Mouse (Mus musculus) stomach, embryonic 14.5 days (tissue): ENCODE results near the gene Robo4. TPM values are rescaled to one million over a fixed set of nuclear protein-coding genes. Genes with fewer than 3 reads are reported as not detected.
A peak's percentile ranks its signal among the peaks of the same experiment; 100 is the strongest.

Experiments
- ATAC-seq: fragments of 200-750 bp; cut with Nextera tagmentation; 2 replicates; pipeline ENCODE4 v1.8.0; 2017; ENCODE audit warnings: low read depth, moderate TSS enrichment; ENCODE audit not compliant: insufficient number of reproducible peaks, insufficient read depth, low FRiP score
- H3K27ac ChIP-seq: fragments of 300-500 bp; sonication (generic); 2 replicates; pipeline ENCODE4 v1.5.1; 2014; ENCODE audit warnings: mild to moderate bottlenecking, low read length, moderate library complexity, mixed read lengths
- H3K27me3 ChIP-seq: fragments of 300-500 bp; sonication (generic); 2 replicates; pipeline ENCODE4 v1.6.1; 2014; ENCODE audit warnings: low read length, control low read depth, mixed read lengths; ENCODE audit not compliant: control insufficient read depth, insufficient read depth
- H3K36me3 ChIP-seq: fragments of 300-500 bp; sonication (generic); 2 replicates; pipeline ENCODE4 v1.6.1; 2014; ENCODE audit warnings: mild to moderate bottlenecking, control low read depth, low read length, moderate library complexity, mixed read lengths; ENCODE audit not compliant: control insufficient read depth, insufficient read depth
- H3K4me1 ChIP-seq: fragments of 300-500 bp; sonication (generic); 2 replicates; pipeline ENCODE4 v1.6.1; 2014; ENCODE audit warnings: low read length, control low read depth, mixed read lengths; ENCODE audit not compliant: control insufficient read depth, insufficient read depth
- H3K4me2 ChIP-seq: fragments of 300-500 bp; sonication (generic); replicated peaks from 2 replicates; pipeline ENCODE4 v1.6.1; 2014; ENCODE audit warnings: low read depth, low read length, control low read depth
- H3K4me3 ChIP-seq: fragments of 300-500 bp; sonication (generic); 2 replicates; pipeline ENCODE4 v1.5.1; 2014; ENCODE audit warnings: low read depth, low read length, control low read depth
- H3K9ac ChIP-seq: fragments of 300-500 bp; sonication (generic); replicated peaks from 2 replicates; pipeline ENCODE4 v1.6.1; 2014; ENCODE audit warnings: low read depth, mild to moderate bottlenecking, control low read depth, low read length, moderate library complexity, mixed read lengths
- H3K9me3 ChIP-seq: fragments of 300-500 bp; sonication (generic); 2 replicates; pipeline ENCODE4 v1.6.1; 2016; ENCODE audit warnings: low read depth, low read length, control low read depth; ENCODE audit not compliant: control insufficient read depth
- WGBS: fragments of 180-500 bp; shearing (Covaris S2); extraction: QIAGEN DNeasy Blood & Tissue Kit; methylation state at CpG from one replicate; pipeline ENCODE4 v1.1.7; 2014; 5-methylcytosine and 5-hydroxymethylcytosine counted together
- polyA plus RNA-seq: library from polyadenylated mRNA; unstranded; fragments of >200 nt; fragmentation: Nextera tagmentation; extraction: Ambion mirVana; gene quantifications from 2 replicates; pipeline ENCODE4 v1.2.1, GENCODE M21; 2014

Robo4 gene
- polyA plus RNA-seq, 1 experiment from 2014 or later = 8.9 TPM

DNA sequence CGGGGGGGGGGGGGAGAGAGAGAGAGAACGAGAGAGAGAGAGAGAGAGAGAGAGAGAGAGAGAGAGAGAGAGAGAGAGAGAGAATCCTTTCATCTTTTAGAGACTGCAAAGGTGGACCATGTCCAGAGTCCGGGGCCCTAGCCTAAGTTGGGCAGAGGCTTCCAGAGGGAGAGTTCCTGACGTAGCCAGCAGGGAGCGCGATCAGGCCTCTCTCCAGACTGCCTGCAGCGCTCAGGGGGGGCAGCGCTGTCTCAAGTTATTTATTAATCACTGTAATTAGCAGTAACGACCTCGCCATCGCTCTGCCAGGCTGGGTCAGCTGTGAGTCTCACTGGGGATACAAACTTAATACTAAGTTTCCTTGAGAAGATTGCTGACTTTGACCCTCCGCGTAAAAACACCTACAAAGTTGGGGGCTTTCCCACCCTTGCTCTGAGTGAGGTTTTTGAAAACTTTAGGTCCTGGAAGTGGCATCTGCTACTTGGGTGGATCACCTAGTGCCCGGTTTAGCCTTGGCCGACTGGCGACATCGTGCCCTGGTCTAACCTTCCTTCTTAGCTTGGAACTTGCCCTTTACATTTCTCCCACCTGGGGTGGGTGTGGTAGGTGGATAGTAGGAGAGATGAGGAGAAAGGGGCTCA lies 30.4 kb downstream of the Robo4 start:
- Histone ChIP-seq H3K36me3 (no peaks in the 10 kb centered on the region), H3K27ac (no peak overlapping the region), H3K9me3 (no peaks in the 10 kb centered on the region), H3K4me1 (peaks cover 8% of the 10 kb centered on the region; the same call in 1 of the 2 replicates), H3K9ac (no peak overlapping the region), H3K4me2 (peak overlapping the region; percentile 35; the same call in 1 of the 2 replicates), H3K27me3 (peaks cover 65% of the 10 kb centered on the region), H3K4me3 (no peak overlapping the region)
- 2% methylated on average over 15 of the region's 17 CpGs for WGBS
- ATAC-seq = no peak

DNA sequence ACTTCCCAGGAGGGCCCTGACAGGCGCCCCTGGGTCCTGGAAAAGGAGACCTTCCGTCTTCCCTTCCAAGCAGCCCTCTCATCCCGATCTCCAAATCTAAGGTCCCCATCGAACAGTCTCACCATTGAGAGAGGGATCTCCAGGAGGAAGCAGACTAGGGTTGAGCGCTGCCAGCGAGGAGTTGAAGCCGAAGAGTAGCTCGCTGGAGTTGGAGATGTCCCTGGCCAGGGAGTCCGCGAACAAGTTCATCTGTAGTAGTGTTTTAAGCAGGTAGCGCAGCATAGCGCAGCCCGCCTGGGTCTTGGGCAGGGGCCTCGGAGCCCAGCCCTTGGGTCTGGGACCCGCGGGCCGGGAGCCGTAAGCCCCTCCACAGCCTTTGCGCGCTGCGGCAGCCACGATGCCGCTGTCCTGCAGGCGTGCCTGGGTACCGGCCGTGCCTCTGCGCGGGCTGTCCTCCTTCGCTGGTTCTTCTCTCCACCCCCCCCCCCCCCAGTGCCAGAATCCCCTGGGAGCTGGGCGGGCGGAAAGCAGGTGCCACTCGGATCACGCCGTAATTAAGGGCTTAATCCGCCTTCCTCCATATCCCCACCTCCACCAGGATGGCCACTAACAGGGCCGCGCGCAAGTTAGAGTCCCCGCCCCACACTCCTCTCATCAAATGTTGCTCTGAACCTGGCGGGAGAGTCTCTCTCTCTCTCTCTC lies 31.2 kb downstream of the Robo4 start, which contains the start of gene Robo3:
TSS of gene Robo3 (minus strand) at position 527 of the 702 bp plus-strand sequence.
- no peak; the same call in 1 of the 2 replicates for ATAC-seq
- Histone ChIP-seq H3K9me3 (no peaks in the 10 kb centered on the region), H3K4me3 (peak within 1 kb of the TSS; percentile 17; the same call in 1 of the 2 replicates), H3K9ac (no peak within 1 kb of the TSS), H3K27me3 (peaks cover 62% of the 10 kb centered on the region), H3K4me2 (peak within 1 kb of the TSS; percentile 35), H3K27ac (no peak within 1 kb of the TSS), H3K36me3 (no peaks in the 10 kb centered on the region), H3K4me1 (peaks cover 8% of the 10 kb centered on the region; the same call in 1 of the 2 replicates)
- 1% methylated on average over 38 of the region's 40 CpGs for WGBS

- H3K9ac ChIP-seq = no peak overlapping the region
- peaks cover 8% of the 10 kb centered on the region; the same call in 1 of the 2 replicates for H3K4me1 ChIP-seq
- 1% methylated on average over 18 of the region's 18 CpGs for WGBS
- no peaks in the 10 kb centered on the region for H3K36me3 ChIP-seq
- peaks cover 57% of the 10 kb centered on the region for H3K27me3 ChIP-seq
- no peak overlapping the region for H3K4me2 ChIP-seq
- no peak for ATAC-seq
- H3K4me3 ChIP-seq = no peak overlapping the region
- no peak overlapping the region for H3K27ac ChIP-seq
- H3K9me3 ChIP-seq = no peaks in the 10 kb centered on the region
Measured at GRCm38 (mm10) chr9:37433823-37434560, 32.3 kb downstream of the Robo4 start.

GRCm38 (mm10) chr9:37434932-37435331 lies 33.2 kb downstream of the Robo4 start:
- H3K27ac ChIP-seq = no peak overlapping the region
- no peak overlapping the region for H3K4me3 ChIP-seq
- peaks cover 8% of the 10 kb centered on the region; the same call in 1 of the 2 replicates for H3K4me1 ChIP-seq
- no peaks in the 10 kb centered on the region for H3K36me3 ChIP-seq
- no peak for ATAC-seq
- no peak overlapping the region for H3K9ac ChIP-seq
- peaks cover 48% of the 10 kb centered on the region for H3K27me3 ChIP-seq
- H3K4me2 ChIP-seq = no peak overlapping the region
- WGBS = 1% methylated on average over 14 of the region's 14 CpGs
- H3K9me3 ChIP-seq = no peaks in the 10 kb centered on the region

DNA sequence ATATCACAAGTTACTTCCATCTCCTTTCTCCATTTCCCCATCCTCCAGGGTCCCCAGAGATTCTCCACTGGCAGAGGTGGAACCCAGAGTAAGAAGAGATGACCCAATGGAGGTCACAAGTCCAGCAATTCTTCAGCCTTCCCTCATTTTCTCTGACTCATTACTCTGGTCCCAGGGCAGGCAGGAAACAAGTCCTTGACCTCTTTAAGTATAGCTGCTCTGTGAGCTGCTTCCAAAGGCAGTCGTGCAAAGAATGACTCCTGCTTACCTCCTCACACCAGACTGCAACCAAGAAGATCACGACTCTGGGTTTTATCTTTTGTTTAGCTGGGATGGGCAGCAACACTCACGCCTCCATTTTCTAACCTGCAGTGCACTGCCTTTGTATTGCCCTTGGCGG lies 33.9 kb downstream of the Robo4 start:
- H3K27ac ChIP-seq = no peak overlapping the region
- no peak overlapping the region for H3K9ac ChIP-seq
- 5% methylated on average over 4 of the region's 4 CpGs for WGBS
- H3K36me3 ChIP-seq = no peaks in the 10 kb centered on the region
- peaks cover 8% of the 10 kb centered on the region; the same call in 1 of the 2 replicates for H3K4me1 ChIP-seq
- no peaks in the 10 kb centered on the region for H3K9me3 ChIP-seq
- no peak overlapping the region for H3K4me3 ChIP-seq
- peaks cover 43% of the 10 kb centered on the region for H3K27me3 ChIP-seq
- ATAC-seq = no peak
- no peak overlapping the region for H3K4me2 ChIP-seq

DNA sequence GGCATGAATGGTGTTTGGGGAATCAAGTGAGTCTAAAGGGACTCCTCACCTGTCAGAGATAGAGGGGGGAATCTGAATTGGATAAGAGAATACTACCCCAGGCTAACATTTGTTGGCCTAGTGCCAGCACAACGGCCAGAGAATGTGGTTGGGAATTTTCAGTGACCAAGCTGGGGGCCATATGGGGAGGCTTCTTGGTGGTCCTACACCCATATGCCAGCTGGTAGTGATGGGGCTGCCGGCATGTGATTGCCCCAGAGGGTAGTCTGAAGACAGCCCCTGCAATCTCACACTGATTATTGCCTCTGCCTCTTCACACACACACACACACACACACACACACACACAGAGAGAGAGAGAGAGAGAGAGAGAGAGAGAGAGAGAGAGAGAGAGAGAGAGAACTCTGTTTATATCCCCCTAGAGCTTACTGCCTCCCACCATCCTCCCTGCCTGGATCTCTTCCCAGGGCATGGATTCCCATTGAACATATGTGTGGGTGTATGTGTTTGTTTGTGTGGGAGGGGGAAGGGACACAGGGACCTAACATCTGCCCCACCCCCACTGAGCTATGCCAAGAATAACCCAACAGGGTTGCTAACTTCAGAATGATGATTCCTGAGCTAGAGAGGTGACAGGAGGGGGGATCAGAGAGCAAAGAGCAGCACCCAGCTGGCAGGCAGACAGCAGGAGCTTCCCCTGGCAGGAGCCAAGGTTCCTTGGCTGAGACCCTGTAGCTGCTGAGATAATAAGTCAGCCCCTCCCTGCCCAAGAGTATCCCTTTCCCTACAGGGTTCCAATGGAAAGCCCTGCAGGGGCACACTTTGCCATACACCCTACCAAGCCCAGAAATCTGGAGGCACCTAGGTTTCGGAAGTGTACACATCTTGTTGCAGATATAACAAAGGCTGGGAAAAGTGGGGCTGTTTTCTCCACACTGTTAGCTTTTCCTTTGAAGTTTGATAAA lies 36.4 kb downstream of the Robo4 start:
- no peak for ATAC-seq
- Histone ChIP-seq H3K27me3 (peaks cover 26% of the 10 kb centered on the region), H3K4me1 (peaks cover under 1% of the 10 kb centered on the region; the same call in 1 of the 2 replicates), H3K4me3 (no peak overlapping the region), H3K4me2 (no peak overlapping the region), H3K27ac (no peak overlapping the region), H3K9ac (no peak overlapping the region), H3K36me3 (no peaks in the 10 kb centered on the region), H3K9me3 (no peaks in the 10 kb centered on the region)
- WGBS = 28% methylated on average over 3 of the region's 3 CpGs

- Histone ChIP-seq H3K4me3 (no peak overlapping the region), H3K4me2 (no peak overlapping the region), H3K4me1 (no peaks in the 10 kb centered on the region), H3K27me3 (peaks cover 45% of the 10 kb centered on the region), H3K9me3 (no peaks in the 10 kb centered on the region), H3K9ac (no peak overlapping the region), H3K27ac (no peak overlapping the region), H3K36me3 (no peaks in the 10 kb centered on the region)
- no peak for ATAC-seq
- WGBS = 2% methylated on average over 5 of the region's 5 CpGs
Measured at GRCm38 (mm10) chr9:37452401-37452800, 50.7 kb downstream of the Robo4 start.
